ENCODE assay signal across 8 mouse cellular contexts in the genomic region with DNA sequence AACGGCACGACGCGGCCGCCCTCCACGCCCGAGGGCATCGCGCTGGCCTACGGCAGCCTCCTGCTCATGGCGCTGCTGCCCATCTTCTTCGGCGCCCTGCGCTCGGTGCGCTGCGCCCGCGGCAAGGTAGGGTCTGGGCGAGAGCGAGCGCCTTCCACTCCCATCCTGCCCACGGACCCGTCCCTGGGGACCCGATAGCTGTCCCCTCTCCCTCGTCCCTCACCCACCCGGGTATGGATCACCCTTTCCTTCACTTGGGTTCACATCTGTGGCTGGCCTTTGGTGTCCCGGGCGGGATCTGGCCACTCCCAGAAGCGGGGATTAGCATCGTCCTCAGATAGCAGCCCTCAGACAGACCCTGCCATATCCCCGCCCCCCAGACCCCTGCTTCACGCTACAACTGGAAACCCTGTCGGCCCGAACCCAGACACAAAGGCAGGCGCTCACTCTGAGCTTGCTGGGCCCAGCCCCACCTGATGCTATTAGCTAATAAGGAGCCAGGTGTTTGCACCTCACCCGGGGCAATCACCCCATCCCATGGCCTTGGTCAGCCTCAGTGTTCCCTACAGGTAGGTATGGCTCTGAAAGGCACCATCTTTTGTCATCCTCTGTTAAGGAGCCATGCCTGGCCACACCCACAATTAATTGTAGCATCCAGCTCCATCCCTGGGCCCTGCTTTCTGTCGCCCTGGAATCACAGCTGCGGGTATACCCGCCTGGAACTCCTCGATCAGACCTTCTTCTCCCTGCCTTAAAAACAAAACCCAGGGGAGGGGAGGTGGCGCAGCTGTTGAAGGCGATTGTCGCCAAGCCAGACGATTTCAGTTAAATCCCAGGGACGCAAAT. TPM values are rescaled to one million over a fixed set of nuclear protein-coding genes. Genes with fewer than 3 reads are reported as not detected.
A peak's percentile ranks its signal among the peaks of the same experiment; 100 is the strongest.
DNase-seq lines count a peak whose midpoint lies in the region; ATAC-seq and TF ChIP-seq lines count a peak whose summit lies in the region.

No protein-coding gene starts in this region.

- ATAC-seq in forebrain, embryonic 13.5 days: peak; percentile 79
- peak; percentile 49 for ATAC-seq in intestine, postnatal 0 days

- peaks cover 23% of the 10 kb centered on the region for H3K36me3 ChIP-seq in forebrain, embryonic 13.5 days (ENCODE audit: poor library complexity, severe bottlenecking)
- peaks cover under 1% of the 10 kb centered on the region; the same call in 1 of the 2 replicates for H3K36me3 ChIP-seq in intestine, postnatal 0 days (ENCODE audit: control insufficient read depth, insufficient read depth)
- H3K36me3 ChIP-seq in myocyte (ENCODE audit: control insufficient read depth, insufficient read depth): no peaks in the 10 kb centered on the region

- peak; percentile 48 for DNase-seq in adrenal gland, postnatal 10 days
- no peak for DNase-seq in adrenal gland, postnatal 36 days
- DNase-seq in right cerebral cortex, postnatal 25 days: peak; percentile 51
- DNase-seq in right cerebral cortex, adult 18-20 months: no peak
- DNase-seq in B cell, adult 2 months: no peak

- TF ChIP-seq CTCF in intestine, postnatal 0 days (IDR thresholded peaks at IDR 0.05; ENCODE audit: low read depth): no peak

- under 1% methylated on average over 46 of the region's 46 CpGs for WGBS in forebrain, embryonic 13.5 days
- WGBS in intestine, postnatal 0 days: 2% methylated on average over 45 of the region's 46 CpGs

- no peaks in the 10 kb centered on the region for H3K27me3 ChIP-seq in forebrain, embryonic 13.5 days
- H3K27me3 ChIP-seq in intestine, postnatal 0 days (replicated peaks; ENCODE audit: control insufficient read depth, insufficient read depth, low read length): no peaks in the 10 kb centered on the region
- H3K27me3 ChIP-seq in myocyte (ENCODE audit: control insufficient read depth, insufficient read depth, insufficient read length): no peaks in the 10 kb centered on the region

- H3K4me3 ChIP-seq in forebrain, embryonic 13.5 days: peak overlapping the region; percentile 99
- peak overlapping the region; percentile 80 for H3K4me3 ChIP-seq in intestine, postnatal 0 days (ENCODE audit: low read depth, low read length)
- peak overlapping the region; percentile 90 for H3K4me3 ChIP-seq in myocyte

- peaks cover 52% of the 10 kb centered on the region for H3K79me2 ChIP-seq in myocyte (ENCODE audit: control insufficient read depth, insufficient read depth)

- H3K4me1 ChIP-seq in forebrain, embryonic 13.5 days: peaks cover 45% of the 10 kb centered on the region
- H3K4me1 ChIP-seq in intestine, postnatal 0 days (replicated peaks; ENCODE audit: control insufficient read depth, insufficient read depth, low read length): peaks cover 5% of the 10 kb centered on the region; the same call in 1 of the 2 replicates

- peak overlapping the region; percentile 88 for H3ac ChIP-seq in myocyte (ENCODE audit: control insufficient read depth, insufficient read length)

- peak overlapping the region; percentile 96 for H3K27ac ChIP-seq in forebrain, embryonic 13.5 days
- H3K27ac ChIP-seq in intestine, postnatal 0 days (ENCODE audit: low read depth, low read length): peak overlapping the region; percentile 91

- TF ChIP-seq POLR2A in myocyte (IDR thresholded peaks at IDR 0.05; ENCODE audit: insufficient read length, low read depth): no peak

- H3K4me2 ChIP-seq in forebrain, embryonic 13.5 days: peak overlapping the region; percentile 90
- peak overlapping the region; percentile 83 for H3K4me2 ChIP-seq in intestine, postnatal 0 days (replicated peaks; ENCODE audit: low read depth)
- H3K4me2 ChIP-seq in myocyte (ENCODE audit: low read depth): peak overlapping the region; percentile 97

- no peaks in the 10 kb centered on the region for H3K9me3 ChIP-seq in forebrain, embryonic 13.5 days (replicated peaks)
- H3K9me3 ChIP-seq in intestine, postnatal 0 days (ENCODE audit: control insufficient read depth): no peaks in the 10 kb centered on the region

- H3K9ac ChIP-seq in forebrain, embryonic 13.5 days: peak overlapping the region; percentile 98
- H3K9ac ChIP-seq in intestine, postnatal 0 days (ENCODE audit: low read depth, low read length): peak overlapping the region; percentile 78

TF ChIP-seq in myocyte, 11 proteins besides CTCF, POLR2A, EP300 and RAD21:
- TF ChIP-seq MYOD1 (IDR thresholded peaks at IDR 0.05; ENCODE audit: control insufficient read depth in 1 of 3, insufficient read length in 2 of 3, low read depth in 2 of 3) (peak in 2 of 3 experiments; percentile 36 to 76), POLR2AphosphoS2 (IDR thresholded peaks at IDR 0.05; ENCODE audit: insufficient read length, low read depth) (no peak), MYOG (IDR thresholded peaks at IDR 0.05; ENCODE audit: control insufficient read depth in 1 of 3, insufficient read depth in 1 of 3, insufficient read length in 2 of 3, low read depth in 2 of 3) (peak; percentile 7 to 79 (median 29)), TCF12 (IDR thresholded peaks at IDR 0.05; ENCODE audit: insufficient read depth, poor library complexity, severe bottlenecking) (peak; percentile 27), REST (IDR thresholded peaks at IDR 0.05; ENCODE audit: insufficient read depth, insufficient read length) (no peak), CEBPB (IDR thresholded peaks at IDR 0.05; ENCODE audit: insufficient read depth, poor library complexity, severe bottlenecking) (no peak), E2F4 (IDR thresholded peaks at IDR 0.05; ENCODE audit: insufficient read depth) (no peak), MAX (IDR thresholded peaks at IDR 0.05; ENCODE audit: low read depth) (no peak), SRF (IDR thresholded peaks at IDR 0.05; ENCODE audit: control insufficient read depth, insufficient read length, low read depth) (peak; percentile 3)

RNA-seq across cellular contexts. Expression of a gene that starts 0.6 kb away (rescaled TPM):
- 100 to 1,000 TPM; 105 to 125 TPM for total RNA-seq in adrenal gland, postnatal 10 days (2021)
- total RNA-seq in adrenal gland, postnatal 36 days (2021): 100 to 1,000 TPM; 169 to 173 TPM
- polyA plus RNA-seq in forebrain, embryonic 13.5 days (2015; fragmentation: Nextera tagmentation; extraction: Ambion mirVana): 131 and 142 TPM in 2 replicates
- 110 and 111 TPM in 2 replicates for polyA plus RNA-seq in intestine, postnatal 0 days (2015; fragmentation: Nextera tagmentation; extraction: Ambion mirVana)
- 190 TPM for polyA plus RNA-seq in myocyte (2012; fragmentation: generic; extraction: Trizol)

RNA-seq across cellular contexts. Expression of a gene that starts 17.0 kb away (rescaled TPM):
- 10 to 100 TPM; 24.5 to 26.7 TPM for total RNA-seq in adrenal gland, postnatal 10 days (2021)
- total RNA-seq in adrenal gland, postnatal 36 days (2021): 10 to 100 TPM; 27.2 to 31.7 TPM
- polyA plus RNA-seq in forebrain, embryonic 13.5 days (2015; fragmentation: Nextera tagmentation; extraction: Ambion mirVana): 40.0 and 42.2 TPM in 2 replicates
- polyA plus RNA-seq in intestine, postnatal 0 days (2015; fragmentation: Nextera tagmentation; extraction: Ambion mirVana): 19.0 and 21.5 TPM in 2 replicates
- 27.0 TPM for polyA plus RNA-seq in myocyte (2012; fragmentation: generic; extraction: Trizol)

RNA-seq across cellular contexts. Expression of a gene that starts 43.1 kb away (rescaled TPM):
- total RNA-seq in adrenal gland, postnatal 10 days (2021): 10 to 100 TPM in 1 of 2 experiments, 1 to 10 TPM in 1; 7.2 to 10.1 TPM
- 10 to 100 TPM in 1 of 2 experiments, 1 to 10 TPM in 1; 9.3 to 13.2 TPM for total RNA-seq in adrenal gland, postnatal 36 days (2021)
- 0.19 and 0.20 TPM in 2 replicates for polyA plus RNA-seq in forebrain, embryonic 13.5 days (2015; fragmentation: Nextera tagmentation; extraction: Ambion mirVana)
- 5.9 and 6.4 TPM in 2 replicates for polyA plus RNA-seq in intestine, postnatal 0 days (2015; fragmentation: Nextera tagmentation; extraction: Ambion mirVana)
- polyA plus RNA-seq in myocyte (2012; fragmentation: generic; extraction: Trizol): 28.3 TPM

RNA-seq across cellular contexts. Expression of a gene that starts 47.0 kb away (rescaled TPM):
- total RNA-seq in adrenal gland, postnatal 10 days (2021): not detected
- total RNA-seq in adrenal gland, postnatal 36 days (2021): 1 to 10 TPM in 1 of 2 experiments, not detected in 1; 2.2 TPM
- not detected in 2 replicates for polyA plus RNA-seq in forebrain, embryonic 13.5 days (2015; fragmentation: Nextera tagmentation; extraction: Ambion mirVana)
- polyA plus RNA-seq in intestine, postnatal 0 days (2015; fragmentation: Nextera tagmentation; extraction: Ambion mirVana): 0.72 TPM in 1 of 2 replicates, not detected in the other
- polyA plus RNA-seq in myocyte (2012; fragmentation: generic; extraction: Trizol): 8.8 TPM

Comparison
In these comparisons a context has a peak if more than half of its experiments do, and no peak if none do; other contexts are left out.
1. DNase-seq: peak in adrenal gland, postnatal 10 days (single experiment) and right cerebral cortex, postnatal 25 days (single experiment); none in adrenal gland, postnatal 36 days (0 of 2), right cerebral cortex, adult 18-20 months (single experiment) and B cell, adult 2 months (0 of 2).
2. Peak in every context shown above with its lines, with median percentiles within 50 percentile points of each other: H3K4me2 ChIP-seq and H3K4me3 ChIP-seq.